Mouse (Mus musculus) frontal cortex, postnatal 14 days (tissue): Measurements from ENCODE around the gene Ptges2.

Experiments used
- DNase-seq, 2 experiments: peaks; one replicate each; pipeline ENCODE4 v3.0.0; 2022; ENCODE audit warnings: low spot score in 2 of 2

The Ptges2 gene

GRCm38 (mm10) chr2:32440164-32440563 lies 44.5 kb downstream of the Ptges2 start:
- DNase-seq: no peak

- DNase-seq: no peak
These were observed 44.9 kb downstream of the Ptges2 start for GRCm38 (mm10) chr2:32440632-32441031.

- no peak for DNase-seq
These were observed 45.9 kb downstream of the Ptges2 start for GRCm38 (mm10) chr2:32441550-32441949.

GRCm38 (mm10) chr2:32445535-32445934 lies 49.8 kb downstream of the Ptges2 start:
- no peak for DNase-seq

DNA sequence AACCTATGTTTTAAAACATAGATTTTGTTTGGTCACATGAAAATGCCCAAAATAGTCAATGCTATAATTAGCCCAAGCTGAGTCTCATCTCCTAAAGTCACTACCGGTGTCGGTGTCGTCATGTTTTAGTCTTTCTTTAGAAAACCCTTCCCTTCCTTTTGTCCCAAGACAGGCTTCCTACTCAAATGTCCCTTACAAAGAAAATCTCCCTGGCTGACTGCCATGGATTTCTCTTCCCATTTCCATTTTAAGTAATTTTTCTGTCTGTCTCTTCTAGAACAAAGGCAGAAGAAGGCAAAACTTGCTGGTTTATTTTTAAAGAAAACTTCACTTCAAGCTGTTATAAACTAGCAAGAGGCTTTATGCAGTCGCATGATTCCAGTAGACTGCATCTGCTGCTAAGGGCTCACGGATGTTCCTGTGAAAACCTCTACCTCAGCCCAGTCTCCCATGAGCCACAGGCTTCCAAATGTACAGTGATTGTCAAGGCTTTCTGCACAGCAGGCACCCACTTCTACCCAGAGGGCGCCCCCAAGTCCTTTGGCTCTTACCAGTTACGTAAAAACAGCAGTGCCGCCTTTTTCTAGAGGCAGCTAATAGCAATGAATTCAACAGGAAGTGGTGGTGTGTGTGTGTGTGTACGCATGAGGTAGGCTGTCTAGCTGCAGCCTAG lies 51.7 kb downstream of the Ptges2 start:
- no peak for DNase-seq

DNA sequence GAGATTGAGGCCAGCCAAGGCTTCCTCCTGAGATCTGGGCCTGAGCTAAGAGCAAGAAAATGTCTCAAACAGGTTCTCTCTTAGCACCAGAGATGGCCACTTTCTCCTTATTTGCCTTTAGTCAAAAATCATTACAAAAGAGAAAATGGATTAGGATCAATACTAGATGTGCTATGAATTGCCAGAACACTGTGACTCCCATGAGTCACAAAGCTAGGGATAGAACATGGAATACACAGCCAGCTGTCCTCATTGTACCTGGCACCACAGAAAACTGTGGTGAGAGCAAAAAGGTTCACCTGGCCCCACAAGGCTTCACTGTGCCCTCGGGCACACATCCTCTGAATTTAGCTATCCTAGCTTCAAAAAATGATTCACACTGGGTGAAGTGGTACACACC lies 52.8 kb downstream of the Ptges2 start:
- DNase-seq: no peak

GRCm38 (mm10) chr2:32449761-32450754 lies 54.4 kb downstream of the Ptges2 start, which contains the start of gene Naif1:
Gene Naif1, plus strand, starts transcription at chr2:32450457.
- peak in 1 of 2 experiments; percentile 34 for DNase-seq

DNA sequence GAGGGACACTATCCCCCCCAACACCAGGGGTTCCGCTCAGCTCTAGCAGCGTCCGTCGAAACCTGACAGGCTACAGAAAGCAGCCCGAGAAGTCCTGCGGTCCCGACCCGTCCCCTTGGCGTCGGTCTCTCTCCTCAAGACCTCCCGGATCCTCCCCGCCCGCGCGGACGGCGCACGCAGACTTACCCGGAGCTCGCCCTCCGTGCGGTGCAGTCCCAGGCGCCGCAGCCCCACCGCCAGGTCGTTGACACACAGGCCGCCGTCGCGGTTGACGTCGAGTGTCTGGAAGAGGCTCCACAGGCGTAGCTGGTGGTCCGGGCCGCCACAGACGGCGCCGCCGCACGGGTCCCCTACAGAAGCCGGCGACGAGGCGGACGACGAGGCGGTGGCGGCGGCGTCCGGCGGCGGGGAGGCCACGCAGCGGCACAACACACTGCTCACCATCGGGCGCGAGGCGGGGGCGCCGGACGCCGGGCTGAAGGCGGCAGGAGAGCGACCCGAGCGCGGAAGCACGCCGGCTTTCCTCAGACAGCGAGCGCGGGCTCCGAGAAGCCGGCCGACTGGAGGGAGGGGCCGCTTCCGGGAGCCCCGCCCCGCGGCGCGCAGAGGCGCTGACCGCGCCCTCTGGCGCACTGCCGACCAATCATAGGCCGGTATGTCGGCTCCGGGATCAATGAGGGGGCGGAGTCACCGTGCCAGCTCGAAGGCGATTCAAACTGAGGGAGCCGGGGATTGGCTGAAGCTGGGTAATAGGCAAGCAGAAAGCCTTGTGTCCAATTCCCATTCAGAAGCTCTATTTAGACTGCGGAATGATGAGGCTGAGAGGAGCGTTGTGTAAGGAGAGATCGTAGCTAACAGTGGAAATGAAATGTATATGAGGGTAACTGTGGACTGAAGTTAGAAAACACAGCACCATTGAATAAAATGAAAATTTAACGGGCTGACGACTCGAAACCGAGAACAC lies 55.5 kb downstream of the Ptges2 start, which contains the start of gene Slc25a25:
Gene Slc25a25 (minus strand): TSS at position 565 of the 964 bp plus-strand sequence.
- DNase-seq: peak; percentile 95

DNA sequence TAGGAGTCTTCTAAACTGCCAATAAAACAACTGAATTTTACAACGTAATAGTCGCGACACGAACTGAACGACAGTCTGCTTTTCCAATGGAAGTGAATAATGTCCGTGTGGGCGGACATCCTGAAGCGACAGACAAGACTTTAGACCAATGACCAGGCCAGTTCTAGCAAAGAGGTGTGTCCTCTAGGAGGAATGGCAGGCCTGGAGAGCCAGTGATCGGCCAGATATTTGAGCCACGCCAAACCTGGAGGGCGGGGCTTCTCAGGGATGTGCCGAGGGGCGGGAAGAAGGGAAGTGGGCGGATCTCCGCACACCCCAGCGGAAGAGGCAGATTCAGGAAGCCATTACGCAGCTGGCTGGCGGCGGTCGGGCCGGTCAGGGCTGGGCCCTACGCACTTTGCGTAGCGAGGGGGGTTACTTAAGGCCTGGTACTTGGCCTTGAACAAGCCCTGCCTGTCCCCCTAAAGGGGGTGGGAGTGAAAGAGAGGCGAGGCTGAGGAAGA lies 56.2 kb downstream of the Ptges2 start:
- DNase-seq: peak; percentile 96 to 99

- DNase-seq: peak in 1 of 2 experiments; percentile 58
These were observed 56.8 kb downstream of the Ptges2 start for GRCm38 (mm10) chr2:32452441-32452971.

GRCm38 (mm10) chr2:32453641-32454303 lies 58.1 kb downstream of the Ptges2 start:
- no peak for DNase-seq

DNA sequence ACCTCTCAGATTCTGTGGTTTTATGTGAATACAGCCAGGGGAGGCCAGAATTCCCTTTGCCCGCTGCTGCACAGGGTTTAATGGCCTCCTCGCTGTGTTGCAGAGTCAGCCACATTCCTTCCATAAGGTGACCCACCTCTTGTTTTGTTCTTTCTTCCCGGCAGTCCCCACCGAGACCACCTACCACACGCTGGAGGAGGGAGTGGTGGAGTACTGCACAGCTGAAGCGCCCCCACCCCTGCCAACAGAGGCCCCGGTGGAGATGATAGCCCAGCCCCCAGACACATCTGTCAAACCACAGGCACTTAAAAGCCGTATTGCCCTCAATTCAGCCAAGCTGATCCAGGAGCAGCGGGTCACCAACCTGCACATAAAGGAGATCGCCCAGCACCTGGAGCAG lies 58.9 kb downstream of the Ptges2 start:
- DNase-seq: no peak

DNA sequence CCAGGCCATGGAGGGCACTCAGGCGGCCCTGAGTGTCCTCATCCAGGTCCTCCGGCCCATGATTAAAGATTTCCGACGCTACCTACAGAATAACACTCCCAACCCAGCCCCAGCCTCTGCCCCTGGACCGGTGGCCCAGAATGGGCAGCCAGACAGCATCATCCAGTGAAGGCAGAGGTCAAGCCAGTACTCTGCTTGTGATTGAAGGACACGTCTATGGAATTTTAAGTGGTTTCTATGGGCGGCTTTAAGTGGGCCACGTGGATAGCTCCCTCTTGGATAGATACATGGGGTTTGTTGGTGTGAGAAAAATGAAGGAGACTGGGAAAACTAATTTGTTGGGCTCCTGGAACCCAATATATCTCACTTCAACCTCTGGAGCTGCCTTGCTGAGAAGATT lies 59.4 kb downstream of the Ptges2 start:
- DNase-seq: no peak
